Mouse (Mus musculus): ENCODE results near the gene Pdzd4.

The Pdzd4 gene

GRCm38 (mm10) chrX:73824185-73825151 is at the start of gene Pdzd4:
TSS of gene Pdzd4 (minus strand) at chrX:73824969.
- DNase-seq (ENCODE audit: low spot score) = peak; percentile 31

GRCm38 (mm10) chrX:73871956-73872355 is 47.2 kb upstream of the Pdzd4 start:
- no peak for DNase-seq (ENCODE audit: low spot score)

- DNase-seq (ENCODE audit: low spot score) = no peak
Measured at GRCm38 (mm10) chrX:73871474-73871873, 46.7 kb upstream of the Pdzd4 start.

- peak; percentile 3 for DNase-seq (ENCODE audit: low spot score)
Measured at GRCm38 (mm10) chrX:73869334-73869733, 44.6 kb upstream of the Pdzd4 start.

- no peak for DNase-seq (ENCODE audit: low spot score)
Measured at GRCm38 (mm10) chrX:73867852-73868251, 43.1 kb upstream of the Pdzd4 start.

- no peak for DNase-seq (ENCODE audit: low spot score)
Measured at GRCm38 (mm10) chrX:73867256-73867655, 42.5 kb upstream of the Pdzd4 start.

GRCm38 (mm10) chrX:73864692-73865091 is 39.9 kb upstream of the Pdzd4 start:
- DNase-seq (ENCODE audit: low spot score) = no peak

- no peak for DNase-seq (ENCODE audit: low spot score)
Measured at GRCm38 (mm10) chrX:73855087-73855408, 30.3 kb upstream of the Pdzd4 start.

- DNase-seq (ENCODE audit: low spot score) = no peak
Measured at GRCm38 (mm10) chrX:73854326-73855086, 29.7 kb upstream of the Pdzd4 start.

- no peak for DNase-seq (ENCODE audit: low spot score)
Measured at GRCm38 (mm10) chrX:73836691-73837090, 11.9 kb upstream of the Pdzd4 start.

GRCm38 (mm10) chrX:73835731-73836130 is 11.0 kb upstream of the Pdzd4 start:
- DNase-seq (ENCODE audit: low spot score) = no peak

GRCm38 (mm10) chrX:73823747-73824146 is 1.0 kb downstream of the Pdzd4 start:
- no peak for DNase-seq (ENCODE audit: low spot score)

GRCm38 (mm10) chrX:73816596-73817314 is 8.0 kb downstream of the Pdzd4 start:
- DNase-seq (ENCODE audit: low spot score) = no peak

GRCm38 (mm10) chrX:73815072-73815471 is 9.7 kb downstream of the Pdzd4 start:
- no peak for DNase-seq (ENCODE audit: low spot score)

GRCm38 (mm10) chrX:73805814-73806213 is 19.0 kb downstream of the Pdzd4 start:
- DNase-seq (ENCODE audit: low spot score) = no peak

- DNase-seq (ENCODE audit: low spot score) = peak; percentile 28
Measured at GRCm38 (mm10) chrX:73798502-73798901, 26.3 kb downstream of the Pdzd4 start.

GRCm38 (mm10) chrX:73797511-73797910 is 27.3 kb downstream of the Pdzd4 start:
- DNase-seq (ENCODE audit: low spot score) = no peak

GRCm38 (mm10) chrX:73793505-73793904 is 31.3 kb downstream of the Pdzd4 start:
- DNase-seq (ENCODE audit: low spot score) = no peak

- DNase-seq (ENCODE audit: low spot score) = no peak
Measured at GRCm38 (mm10) chrX:73793039-73793438, 31.7 kb downstream of the Pdzd4 start.

GRCm38 (mm10) chrX:73788501-73788900 is 36.3 kb downstream of the Pdzd4 start:
- DNase-seq (ENCODE audit: low spot score) = no peak

- no peak for DNase-seq (ENCODE audit: low spot score)
Measured at GRCm38 (mm10) chrX:73787225-73787558, 37.6 kb downstream of the Pdzd4 start.

All from yolk sac, embryonic 10.5 days (tissue).